Mouse (Mus musculus) B cell, adult 2 months (primary cell): ENCODE measurements around the gene Dnajc25.
A peak's percentile ranks its signal among the peaks of the same experiment; 100 is the strongest.

Experiments
- DNase-seq, 2 experiments: peaks; one replicate each; pipeline ENCODE4 v3.0.0; 2022

Gene Dnajc25

DNA sequence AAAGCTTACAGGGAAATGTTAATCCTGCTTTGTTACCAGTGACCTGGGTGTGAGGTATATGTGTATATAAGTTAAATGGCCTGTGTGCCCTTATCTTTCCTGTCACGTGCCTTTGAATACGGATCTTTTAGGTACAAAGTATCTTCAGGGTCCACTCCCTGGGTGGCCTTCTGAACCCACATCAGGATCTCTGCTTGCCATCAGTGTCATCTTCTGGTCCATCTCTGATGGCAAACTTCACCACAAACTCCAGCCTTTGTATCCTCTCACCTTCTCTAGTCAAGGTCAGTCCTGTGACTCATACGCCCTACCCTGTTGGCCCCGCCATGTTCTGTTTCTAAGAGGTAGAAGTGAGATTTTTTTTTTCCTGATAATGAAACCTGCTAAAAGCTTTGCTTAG lies at the start of gene Dnajc25:
Gene Dnajc25 (plus strand): TSS at position 301 of the 400 bp plus-strand sequence.
- no peak for DNase-seq

DNA sequence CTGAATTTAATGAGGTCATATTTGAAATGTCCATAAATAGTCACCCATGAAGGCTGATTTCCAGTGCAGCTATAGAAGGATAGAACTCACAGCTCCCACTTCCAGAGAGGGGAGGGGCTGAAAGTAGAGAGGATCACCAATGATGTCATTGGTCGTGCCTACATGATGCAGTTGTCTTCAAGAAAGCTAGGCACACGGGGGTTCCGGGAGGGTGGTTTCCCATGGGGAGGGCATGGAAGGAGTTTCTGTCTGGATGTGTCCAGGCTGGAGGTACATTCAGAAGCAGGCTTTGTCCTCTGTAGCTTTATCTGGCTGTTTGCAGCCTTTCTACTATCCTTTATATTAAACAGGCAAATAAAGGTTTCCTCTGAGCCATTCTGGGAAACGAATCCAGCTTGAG lies 46.5 kb upstream of the Dnajc25 start:
- no peak for DNase-seq

DNA sequence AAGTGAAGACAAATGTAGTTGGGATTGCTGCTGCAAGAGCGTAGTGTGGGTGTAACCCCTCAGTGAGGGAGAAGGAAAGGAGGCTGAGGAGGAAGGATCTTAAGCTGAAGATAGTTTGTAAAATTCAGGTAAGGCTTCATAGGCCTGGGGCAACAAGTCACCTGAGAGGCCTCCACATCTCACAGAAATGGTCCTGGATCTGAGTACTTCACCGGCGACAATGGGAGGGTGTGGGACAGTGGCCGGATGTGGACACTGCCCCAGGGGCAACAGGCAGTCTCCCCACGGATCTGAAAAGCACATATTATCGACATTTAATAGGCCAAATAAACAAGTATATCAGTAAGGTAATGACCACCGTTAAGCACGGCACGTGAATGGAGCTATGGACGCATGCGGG lies 42.2 kb upstream of the Dnajc25 start:
- no peak for DNase-seq

DNA sequence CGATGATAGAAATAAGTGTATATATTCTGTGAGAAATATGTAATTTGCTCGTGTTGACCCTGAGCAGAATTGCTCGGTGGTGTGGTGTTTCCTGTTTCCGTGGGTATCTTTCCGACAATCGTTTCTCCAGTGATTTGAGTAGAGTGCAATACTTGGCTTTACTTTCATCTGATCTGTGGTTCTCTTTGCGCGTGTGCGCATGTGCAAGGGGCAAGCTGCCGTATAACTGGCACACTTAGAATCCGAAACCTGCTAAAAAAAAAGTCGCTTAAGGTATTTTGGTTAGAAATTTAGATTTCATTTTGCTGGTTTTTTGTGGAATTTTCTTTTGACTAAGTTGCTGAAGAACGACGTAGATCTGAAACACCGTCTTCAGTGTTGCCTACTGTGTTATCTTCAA lies 33.1 kb upstream of the Dnajc25 start:
- DNase-seq, result no peak

DNA sequence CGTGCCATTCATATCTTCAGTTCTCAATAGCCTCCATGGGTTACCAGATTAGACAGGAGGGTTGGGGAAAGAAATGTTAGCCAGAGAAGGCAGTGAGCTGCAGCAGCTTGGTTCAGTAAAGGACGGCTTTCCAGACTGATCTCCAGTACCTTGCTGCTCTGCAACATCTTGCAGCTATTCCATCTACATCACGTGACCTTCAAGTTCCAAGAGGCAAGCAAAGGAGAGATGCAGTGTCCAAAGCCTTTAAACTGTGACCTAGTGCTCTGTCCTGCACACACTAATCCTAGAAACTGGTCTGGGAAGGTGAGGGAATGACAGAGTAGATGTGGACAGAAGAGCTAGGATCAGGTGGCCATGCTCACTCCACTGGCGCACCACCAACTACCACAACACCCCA lies 31.6 kb upstream of the Dnajc25 start:
- DNase-seq, result no peak

DNA sequence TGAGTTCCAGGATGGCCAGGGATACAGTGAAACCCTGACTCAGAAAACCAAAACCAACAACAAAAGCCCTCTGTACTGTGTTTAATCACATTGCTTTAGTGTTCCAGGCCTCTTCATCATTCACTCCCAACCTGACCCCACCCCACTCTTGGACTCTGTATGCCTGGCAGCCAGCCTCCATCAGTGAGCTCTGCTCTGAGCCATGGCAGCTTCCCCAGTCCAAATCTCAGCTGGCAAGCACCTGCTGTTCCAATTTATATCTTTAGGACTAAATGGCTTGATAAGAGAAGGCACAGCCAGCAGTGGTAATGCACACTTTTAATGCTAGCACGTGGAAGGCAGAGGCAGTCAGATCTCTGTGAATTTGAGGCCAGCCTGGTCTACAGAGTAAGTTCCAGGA lies 29.7 kb upstream of the Dnajc25 start:
- no peak for DNase-seq

DNA sequence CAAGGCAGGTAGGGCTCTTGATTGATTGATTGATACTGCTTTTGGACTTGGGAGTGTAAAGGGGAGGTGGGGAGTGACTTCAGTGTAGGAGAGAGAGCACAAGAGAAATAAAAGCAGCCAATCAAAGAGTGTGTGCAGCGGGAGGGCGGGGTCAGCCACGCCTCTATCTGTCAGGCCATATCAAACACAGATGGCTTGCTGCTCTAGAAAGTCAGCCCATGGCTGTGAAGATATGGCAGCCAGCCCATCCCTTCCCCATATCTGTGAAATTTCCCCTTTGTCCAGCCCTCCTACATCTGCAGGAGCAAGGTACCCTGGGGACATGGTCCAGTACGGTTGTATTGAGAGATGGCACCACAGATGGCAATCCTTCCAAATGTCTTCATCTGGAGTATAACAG lies 24.2 kb upstream of the Dnajc25 start:
- DNase-seq, result no peak

DNA sequence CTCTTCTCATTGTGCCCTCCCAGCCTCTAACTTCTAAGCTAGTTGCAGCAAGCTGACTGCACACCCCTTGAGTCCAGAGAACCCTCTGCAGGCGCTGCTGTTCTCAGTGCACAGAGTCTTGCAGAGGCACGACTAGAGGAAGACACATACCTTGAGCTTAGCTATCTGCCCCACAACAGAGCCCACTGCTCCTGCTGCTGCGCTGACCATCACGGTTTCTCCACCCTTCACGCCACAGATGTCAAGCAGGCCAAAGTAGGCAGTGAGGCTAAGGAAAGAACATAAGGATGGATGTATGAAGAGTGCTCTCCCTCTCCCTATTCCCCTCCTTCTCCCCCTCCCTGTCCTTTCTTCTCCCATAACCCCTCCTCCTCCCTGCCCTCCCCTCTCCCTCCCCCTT lies 19.2 kb upstream of the Dnajc25 start:
- DNase-seq, result no peak

DNA sequence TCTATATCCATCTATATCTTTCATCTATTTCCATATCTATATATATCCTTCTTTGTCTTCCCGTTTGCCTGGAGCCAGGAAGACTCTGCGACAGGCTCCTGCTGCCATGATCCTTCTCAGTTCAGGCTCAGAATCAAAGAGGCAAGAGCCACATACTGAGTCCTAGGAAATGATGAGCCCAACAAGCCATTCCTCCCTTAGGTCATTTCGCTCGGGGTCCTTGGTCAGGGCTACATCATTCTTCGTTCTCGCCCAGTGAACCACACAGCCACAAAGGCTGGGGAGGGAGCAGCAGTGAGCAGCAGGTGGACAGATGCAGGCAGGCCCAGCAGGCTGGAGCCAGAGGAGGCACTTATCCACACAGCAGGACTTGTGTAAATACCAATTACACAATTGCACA lies 13.4 kb upstream of the Dnajc25 start:
- no peak for DNase-seq

DNA sequence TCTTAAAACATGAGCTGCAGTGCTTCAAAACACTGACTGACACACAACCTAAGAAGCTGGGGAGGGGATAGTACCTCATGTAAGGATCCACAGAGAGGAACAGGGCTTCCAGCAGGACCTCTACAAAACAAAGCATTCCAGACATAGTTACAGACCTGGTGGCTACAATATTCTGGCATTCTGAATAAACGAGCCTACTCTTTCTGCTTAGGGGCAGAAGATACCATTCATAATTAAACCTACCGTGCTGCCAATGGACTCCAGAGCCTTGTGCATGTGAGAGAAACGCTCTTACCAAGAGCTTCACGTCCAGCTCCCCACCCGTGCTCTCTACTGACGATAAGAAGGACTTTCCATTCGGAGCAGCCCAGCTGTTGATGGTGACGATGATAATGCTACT lies 12.1 kb upstream of the Dnajc25 start:
- DNase-seq, result no peak

DNA sequence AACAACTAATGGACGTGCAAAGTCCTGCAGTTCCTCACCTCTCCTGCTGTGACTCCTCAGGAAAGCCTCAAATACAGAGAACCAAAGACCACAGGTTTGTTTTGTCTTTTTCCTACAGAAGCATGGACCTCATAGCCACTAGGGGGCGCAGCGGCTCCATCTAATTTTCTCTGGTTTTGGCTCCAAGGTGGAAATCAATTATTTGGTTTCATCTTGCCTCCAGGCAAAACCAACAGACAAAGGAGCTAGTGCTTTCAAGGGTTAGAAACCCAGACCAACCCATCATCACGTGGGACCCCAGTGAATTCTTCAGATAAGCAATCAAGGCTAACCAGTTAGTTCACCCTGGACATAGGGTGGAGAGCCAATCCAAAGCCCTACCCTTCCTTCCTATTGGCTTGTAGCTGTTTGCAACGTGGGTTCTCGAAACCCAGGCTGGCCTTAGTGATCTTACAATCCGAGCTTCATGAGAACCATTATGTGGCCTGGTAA lies 9.7 kb upstream of the Dnajc25 start:
- DNase-seq, result peak; percentile 92 to 93

DNA sequence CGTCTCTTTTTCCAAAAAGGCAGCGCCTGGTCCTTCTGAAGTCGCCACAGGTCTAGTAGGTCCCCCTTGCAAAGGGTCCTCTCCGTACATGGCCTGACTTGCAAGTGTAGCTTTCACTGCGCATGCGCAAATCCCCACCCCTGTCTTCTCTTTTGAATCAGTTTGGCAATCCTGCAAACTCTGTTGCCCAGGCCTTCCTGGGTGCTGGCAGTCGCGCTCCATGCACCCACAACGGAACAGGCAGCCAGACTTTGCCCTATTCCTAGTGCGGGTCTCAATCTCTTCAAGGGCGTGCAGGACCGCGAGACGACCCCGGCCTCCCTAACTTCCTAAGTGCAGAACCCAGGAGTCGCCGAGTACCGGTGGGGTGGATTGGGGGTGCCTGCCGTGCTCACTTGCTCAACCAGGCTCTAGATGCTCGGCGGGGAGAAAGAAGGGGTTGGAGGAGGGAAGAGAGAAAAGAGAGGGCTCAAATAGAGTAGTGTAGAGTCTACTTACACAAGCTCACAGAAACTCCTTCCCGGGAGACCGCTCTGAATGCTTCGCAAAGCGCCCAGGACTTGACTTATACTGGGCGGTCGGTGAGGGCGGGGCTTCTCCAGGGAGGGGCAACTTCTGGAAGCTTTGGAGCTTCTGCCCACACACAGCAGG lies 8.2 kb upstream of the Dnajc25 start, which contains the start of gene Ptgr1:
Gene Ptgr1 (minus strand): TSS at position 580 of the 651 bp plus-strand sequence.
- DNase-seq, result peak; percentile 79 to 80

DNA sequence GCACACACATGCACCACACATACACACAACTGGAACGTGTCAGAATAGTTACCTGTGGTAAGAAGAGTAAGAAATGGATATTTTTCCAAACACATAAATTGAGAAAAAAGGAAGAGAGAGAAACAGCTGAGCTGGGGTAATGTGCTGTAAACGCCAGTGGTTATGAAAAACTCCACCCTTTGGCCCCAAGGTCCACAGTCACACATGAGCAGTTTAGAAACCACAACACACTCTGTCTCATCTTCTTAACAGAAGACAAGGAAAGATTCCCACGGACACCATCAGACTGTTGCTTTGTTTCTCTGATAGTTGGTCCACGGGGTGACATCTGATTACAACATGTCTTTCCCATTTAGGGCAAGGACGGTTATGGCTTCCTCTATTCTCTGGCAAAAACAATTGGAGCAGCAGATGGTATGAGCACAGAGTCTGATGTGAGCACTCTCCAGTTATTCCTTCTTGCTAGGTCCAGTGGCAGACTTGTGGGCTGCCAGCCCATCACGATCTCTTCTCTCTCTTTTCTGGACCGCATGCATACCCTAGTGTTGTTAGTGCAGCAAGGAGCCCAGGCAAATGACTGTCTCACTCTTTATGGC lies 5.5 kb upstream of the Dnajc25 start:
- DNase-seq, result no peak

DNA sequence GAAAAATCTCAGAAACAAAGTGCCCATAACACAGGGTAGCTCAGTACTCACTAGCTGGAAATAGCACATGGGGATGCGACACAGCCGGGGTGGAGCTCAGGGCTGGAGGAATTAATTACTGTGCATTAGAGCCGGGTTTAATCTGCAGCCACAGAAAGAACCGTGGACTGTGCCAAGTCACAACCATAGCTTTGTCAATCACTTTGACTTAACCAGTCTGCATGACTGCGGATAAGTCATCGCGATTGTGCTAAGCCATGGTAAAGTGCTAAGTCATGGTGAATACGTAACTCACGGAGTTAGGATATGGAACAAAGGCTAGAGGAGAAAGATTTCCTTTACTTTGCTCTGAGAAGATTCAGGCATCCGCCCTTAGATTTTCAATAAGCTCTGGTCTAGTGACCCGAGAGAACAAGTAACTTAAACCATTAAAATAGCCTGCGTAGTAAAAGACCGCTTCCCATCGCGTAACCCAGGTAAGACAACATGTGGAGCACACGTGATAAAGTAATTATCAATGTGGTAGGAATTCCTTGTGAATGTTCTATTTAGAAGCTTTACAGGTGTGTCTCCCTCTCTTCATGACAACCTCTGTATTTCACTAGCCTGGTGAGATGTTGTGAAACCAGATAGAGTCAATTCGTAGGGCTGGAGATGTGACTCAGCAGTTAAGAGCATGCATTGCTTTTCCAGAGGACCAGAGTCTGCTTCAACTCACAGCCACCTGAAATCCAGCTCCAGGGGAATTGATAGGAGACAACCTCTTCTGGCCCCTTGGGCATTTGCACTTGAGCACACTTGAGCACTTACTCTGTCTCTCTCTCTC lies 4.0 kb upstream of the Dnajc25 start:
- no peak for DNase-seq

DNA sequence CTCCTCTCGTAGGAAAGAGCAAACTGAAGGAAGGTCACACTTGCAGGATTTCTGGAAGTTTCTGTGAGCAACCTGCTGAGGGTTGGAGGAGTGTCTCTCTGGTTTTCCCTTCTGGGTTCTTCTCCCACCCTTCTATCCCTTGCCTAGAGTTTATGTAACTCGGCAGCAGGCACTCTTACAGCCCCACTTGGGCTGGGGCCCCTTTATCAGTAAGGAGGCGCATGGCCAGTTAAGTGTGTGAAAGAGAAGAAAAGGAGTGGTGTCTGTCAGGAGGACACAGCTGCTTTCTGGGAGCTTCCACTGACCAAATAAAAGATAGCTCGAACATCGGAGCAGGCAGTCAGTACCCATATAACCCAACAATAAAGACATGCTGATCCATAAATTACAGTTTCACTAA lies 2.7 kb upstream of the Dnajc25 start:
- DNase-seq, result no peak

DNA sequence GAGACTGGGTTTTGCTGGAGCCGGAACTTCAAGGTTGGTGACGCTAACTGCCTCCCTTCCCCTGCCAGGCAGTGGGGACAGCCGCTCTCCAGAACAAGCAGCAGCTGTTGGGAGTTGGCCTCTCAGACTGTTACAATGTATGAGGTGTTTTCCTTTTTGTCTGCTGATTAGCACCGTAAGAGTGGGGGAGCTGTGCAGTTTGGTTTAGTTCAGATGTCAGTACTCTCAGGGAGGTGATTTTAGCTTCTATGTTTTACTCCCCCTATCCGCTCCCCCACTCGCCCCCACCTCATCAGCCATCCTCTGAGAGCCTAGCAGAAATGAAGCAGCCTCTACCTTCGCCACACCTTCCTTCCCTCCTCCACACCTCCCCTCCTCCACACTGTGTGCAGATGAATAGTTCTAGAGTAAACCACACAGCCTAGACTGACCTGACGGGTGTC lies 410 bp downstream of the Dnajc25 start:
- no peak for DNase-seq

DNA sequence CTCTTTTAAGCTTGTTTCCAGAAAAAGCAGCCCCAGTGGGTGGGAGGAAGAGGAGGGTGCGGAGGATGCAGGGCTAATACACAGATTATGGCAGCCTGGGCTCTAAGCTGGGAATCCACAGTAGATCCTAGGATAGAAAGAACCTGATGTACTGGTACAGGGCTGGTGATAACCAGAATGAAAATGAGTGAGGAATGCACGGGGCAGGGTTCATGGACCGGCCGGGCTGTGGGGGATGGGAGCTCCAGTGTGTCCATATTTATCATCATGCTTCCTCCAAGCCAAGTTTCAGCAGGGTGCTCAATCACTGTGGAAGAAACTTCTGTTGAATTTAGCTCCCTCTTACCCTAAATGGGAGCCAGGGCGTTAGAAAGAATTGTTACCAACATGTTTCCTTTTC lies 2.2 kb downstream of the Dnajc25 start:
- no peak for DNase-seq

DNA sequence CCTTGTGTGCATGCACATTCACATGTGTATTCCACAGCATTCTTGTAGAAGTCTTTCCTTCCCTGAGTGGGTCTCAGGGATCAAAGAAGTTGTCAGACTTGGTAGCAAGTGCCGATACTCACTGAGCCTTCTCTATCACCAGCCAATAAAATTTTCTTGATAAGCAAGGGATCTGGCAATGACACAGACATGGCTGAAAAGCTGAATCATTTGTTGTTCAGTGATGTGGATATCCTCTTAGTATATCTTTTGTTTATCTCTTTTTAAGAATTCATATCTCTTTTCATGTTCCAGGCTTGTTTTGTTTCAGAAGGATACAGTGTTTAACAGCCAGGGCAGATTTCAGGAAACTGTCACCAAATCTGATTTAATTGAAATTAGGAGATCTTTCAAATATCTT lies 3.8 kb downstream of the Dnajc25 start:
- DNase-seq, result no peak

DNA sequence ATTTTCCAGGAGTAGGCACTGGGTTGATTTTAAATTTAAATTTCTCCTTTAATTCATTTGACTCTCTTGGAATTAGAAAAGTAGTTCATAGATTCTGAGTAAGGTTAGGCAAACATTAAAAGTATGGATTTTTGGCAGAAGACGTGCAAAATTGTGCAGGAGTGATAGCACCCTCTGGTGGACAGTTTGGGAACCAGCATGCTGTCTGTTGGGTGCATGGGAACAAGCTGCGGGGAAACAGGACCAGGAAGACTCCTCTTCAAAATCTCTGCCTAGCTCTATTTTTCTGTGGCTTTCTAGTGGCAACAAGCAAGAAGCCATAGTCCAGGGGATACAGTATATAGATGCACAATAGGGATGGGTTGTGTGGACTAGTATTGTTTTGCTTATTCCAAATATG lies 4.8 kb downstream of the Dnajc25 start:
- DNase-seq, result peak; percentile 80 to 81

DNA sequence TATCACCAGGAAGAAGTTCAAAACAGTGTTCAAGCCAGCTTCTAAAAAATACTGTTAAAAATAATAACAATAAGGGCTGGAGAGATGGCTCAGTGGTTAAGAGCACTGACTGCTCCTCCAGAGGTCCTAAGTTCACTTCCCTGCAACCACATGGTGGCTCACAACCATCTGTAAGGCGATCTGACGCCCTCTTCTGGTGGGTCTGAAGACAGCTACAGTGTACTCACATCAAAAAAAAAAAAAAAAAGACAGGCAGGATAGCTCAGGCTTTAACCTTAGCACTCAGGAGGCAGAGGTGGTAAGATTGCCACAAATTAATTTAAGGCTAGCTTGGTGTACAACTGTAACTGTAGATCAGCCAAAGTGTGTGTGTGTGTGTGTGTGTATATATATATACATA lies 5.8 kb downstream of the Dnajc25 start:
- DNase-seq, result peak; percentile 76 to 77

DNA sequence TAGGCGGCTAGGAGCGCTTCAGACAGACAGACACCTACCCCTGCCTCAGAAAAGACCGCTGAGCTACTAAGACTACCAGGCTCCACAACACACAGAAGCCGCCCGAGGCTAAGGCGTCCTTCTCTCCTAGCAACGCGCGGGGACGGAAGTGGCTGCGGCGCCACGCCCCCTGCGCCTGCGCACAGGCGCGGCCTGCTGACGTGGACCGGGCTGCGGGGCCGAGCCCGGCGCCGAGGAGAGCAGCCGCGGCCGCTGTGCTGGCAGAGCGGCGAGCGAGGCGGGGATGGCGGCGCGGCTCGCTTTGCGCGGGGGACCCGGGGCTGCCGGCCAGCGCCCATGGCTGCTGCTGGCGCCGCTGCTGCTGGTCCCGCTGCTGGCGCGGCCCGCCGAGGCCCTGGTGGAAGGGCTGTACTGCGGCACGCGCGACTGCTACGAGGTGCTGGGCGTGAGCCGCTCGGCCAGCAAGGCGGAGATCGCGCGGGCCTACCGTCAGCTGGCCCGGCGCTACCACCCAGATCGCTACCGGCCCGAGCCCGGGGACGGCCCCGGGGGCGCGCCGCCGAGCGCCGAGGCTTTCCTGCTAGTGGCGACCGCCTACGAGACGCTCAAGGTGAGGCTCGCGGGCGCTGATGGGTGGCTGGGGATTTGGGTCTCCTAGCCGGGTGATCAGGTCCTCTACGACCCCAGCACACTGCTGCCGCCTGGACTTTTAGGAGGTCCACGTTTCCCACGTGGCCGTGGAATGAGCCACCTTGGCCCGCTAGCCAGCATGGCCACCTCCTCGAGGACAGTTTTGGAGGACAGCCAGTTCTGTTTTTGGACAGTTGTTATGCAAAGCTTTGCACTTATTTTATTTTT lies 8.3 kb downstream of the Dnajc25 start, which contains the start of gene Gm20503:
Gene Gm20503 (plus strand): TSS at position 263 of the 858 bp plus-strand sequence.
- peak; percentile 94 to 95 for DNase-seq

DNA sequence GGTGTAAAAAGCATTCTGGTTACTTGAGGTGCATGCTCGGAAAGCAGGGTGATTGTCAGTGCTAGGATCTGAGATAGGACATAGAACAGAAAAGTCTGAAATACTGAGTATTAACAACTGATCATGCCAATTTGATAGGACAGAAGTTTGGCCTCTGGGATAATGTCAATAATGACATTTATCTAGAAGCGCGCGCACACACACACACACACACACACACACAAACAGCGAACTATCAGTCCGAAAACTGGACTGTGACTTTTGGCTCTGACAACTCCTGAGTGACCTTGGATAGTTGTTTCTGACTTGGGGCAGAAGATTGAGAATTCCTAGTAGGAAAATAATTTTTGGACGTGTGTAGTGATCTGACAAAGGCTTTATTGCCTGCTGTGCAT lies 8.9 kb downstream of the Dnajc25 start:
- no peak for DNase-seq

DNA sequence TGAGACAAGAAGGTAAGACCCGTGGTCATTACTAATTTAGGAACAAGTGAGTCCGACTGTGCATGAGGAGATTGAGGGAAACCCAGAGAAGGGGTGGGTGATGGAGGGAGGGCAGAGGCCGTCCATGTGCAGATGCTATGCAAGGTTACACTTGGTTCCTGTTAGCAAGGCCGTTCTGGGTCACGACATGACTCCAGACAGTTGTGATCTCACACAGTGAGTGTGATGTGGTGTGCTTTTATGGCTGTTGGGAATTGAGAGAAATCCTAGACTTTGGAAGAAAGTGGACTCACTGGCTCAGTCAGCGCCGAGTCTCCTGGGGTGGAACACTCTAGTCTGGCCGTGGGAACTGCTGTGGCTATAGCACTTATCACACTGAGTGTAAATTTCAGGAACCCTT lies 11.3 kb downstream of the Dnajc25 start:
- no peak for DNase-seq
